Mouse (Mus musculus) midbrain, embryonic 15.5 days (tissue): Measurements from ENCODE around the gene Olfr641. TPM values are rescaled to one million over a fixed set of nuclear protein-coding genes. Genes with fewer than 3 reads are reported as not detected.

ENCODE experiments used
- ATAC-seq: fragments of 200-750 bp; cut with Nextera tagmentation; replicated peaks from 2 replicates; pipeline ENCODE4 v1.8.0; 2017; ENCODE audit warnings: moderate TSS enrichment
- H3K27ac ChIP-seq: fragments of 300-500 bp; sonication (generic); 2 replicates; pipeline ENCODE4 v1.5.1; 2015; ENCODE audit warnings: mild to moderate bottlenecking, inconsistent platforms
- H3K27me3 ChIP-seq: fragments of 300-500 bp; sonication (generic); replicated peaks from 2 replicates; pipeline ENCODE4 v1.6.1; 2015; ENCODE audit warnings: inconsistent platforms
- H3K36me3 ChIP-seq: fragments of 300-500 bp; sonication (generic); replicated peaks from 2 replicates; pipeline ENCODE4 v1.6.1; 2015; ENCODE audit warnings: inconsistent platforms
- H3K4me1 ChIP-seq: fragments of 300-500 bp; sonication (generic); 2 replicates; pipeline ENCODE4 v1.6.1; 2015; ENCODE audit warnings: inconsistent platforms
- H3K4me2 ChIP-seq: fragments of 300-500 bp; sonication (generic); 2 replicates; pipeline ENCODE4 v1.6.1; 2015; ENCODE audit warnings: inconsistent platforms, mild to moderate bottlenecking, moderate library complexity
- H3K4me3 ChIP-seq: fragments of 300-500 bp; sonication (generic); 2 replicates; pipeline ENCODE4 v1.5.1; 2015; ENCODE audit warnings: mild to moderate bottlenecking, inconsistent platforms
- H3K9ac ChIP-seq: fragments of 300-500 bp; sonication (generic); 2 replicates; pipeline ENCODE4 v1.6.1; 2015; ENCODE audit warnings: mild to moderate bottlenecking, inconsistent platforms
- H3K9me3 ChIP-seq: fragments of 300-500 bp; sonication (generic); 2 replicates; pipeline ENCODE4 v1.6.1; 2016; ENCODE audit warnings: inconsistent platforms
- WGBS: fragments of 180-500 bp; shearing (Covaris S2); methylation state at CpG from one replicate; pipeline ENCODE4 v1.1.7; 2015; ENCODE audit warnings: mixed read lengths; 5-methylcytosine and 5-hydroxymethylcytosine counted together
- polyA plus RNA-seq: library from polyadenylated mRNA; unstranded; fragments of >200 nt; fragmentation: Nextera tagmentation; extraction: Ambion mirVana; gene quantifications from 2 replicates; pipeline ENCODE4 v1.2.1, GENCODE M21; 2015

Gene Olfr641
- polyA plus RNA-seq, 1 experiment from 2014 or later = not detected

DNA sequence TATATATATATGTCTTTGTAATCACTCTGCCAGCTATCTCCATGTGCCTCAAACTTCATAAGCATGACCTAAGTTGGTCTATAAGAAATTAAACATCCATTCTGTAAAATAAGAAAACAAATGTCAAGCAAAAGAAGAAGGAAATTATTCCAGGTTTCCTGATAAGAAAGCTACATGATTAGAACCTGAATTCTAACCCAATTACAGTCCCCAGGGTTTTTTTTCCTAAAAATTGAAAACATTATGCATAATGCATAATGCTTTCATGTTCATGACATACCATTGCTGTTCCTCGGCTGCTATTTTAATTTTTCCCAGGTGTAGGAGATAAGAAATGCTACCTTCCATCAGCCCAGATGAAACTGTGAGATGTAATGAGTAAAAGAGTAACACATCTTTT lies 50.1 kb downstream of the Olfr641 start, which contains the start of gene Olfr645:
Gene Olfr645, minus strand, starts transcription at position 101 of the 400 bp plus-strand sequence.
- Histone ChIP-seq H3K27me3 (no peaks in the 10 kb centered on the region), H3K9me3 (no peaks in the 10 kb centered on the region), H3K36me3 (no peaks in the 10 kb centered on the region), H3K27ac (no peak within 1 kb of the TSS), H3K4me2 (no peak within 1 kb of the TSS), H3K9ac (no peak within 1 kb of the TSS), H3K4me1 (no peaks in the 10 kb centered on the region), H3K4me3 (no peak within 1 kb of the TSS)
- ATAC-seq = no peak
- 84% methylated on average over 1 of the region's 1 CpGs for WGBS

Other genes starting within 250 kb of the Olfr641 start
- gene Olfr67, start 243.6 kb upstream of the Olfr641 start, polyA plus RNA-seq = not detected in 2 replicates
- 1,363 and 1,680 TPM in 2 replicates for gene Hbb-bt, start 221.4 kb upstream of the Olfr641 start, polyA plus RNA-seq
- gene Hbb-bs, start 207.3 kb upstream of the Olfr641 start, polyA plus RNA-seq = 4,007 and 5,156 TPM in 2 replicates
- gene Hbb-bh2, start 194.9 kb upstream of the Olfr641 start, polyA plus RNA-seq = not detected in 2 replicates
- gene Hbb-bh1, start 192.3 kb upstream of the Olfr641 start, polyA plus RNA-seq = 1.8 and 2.5 TPM in 2 replicates
- 155 and 221 TPM in 2 replicates for gene Hbb-y, start 182.2 kb upstream of the Olfr641 start, polyA plus RNA-seq
- not detected in 2 replicates for gene Olfr66, start 149.2 kb upstream of the Olfr641 start, polyA plus RNA-seq
- gene Olfr64, start 141.0 kb upstream of the Olfr641 start, polyA plus RNA-seq = not detected in 2 replicates
- gene Olfr65, start 132.0 kb upstream of the Olfr641 start, polyA plus RNA-seq = not detected in 2 replicates
- gene Olfr631, start 106.6 kb upstream of the Olfr641 start, polyA plus RNA-seq = not detected in 2 replicates
- not detected in 2 replicates for gene Olfr632, start 101.1 kb upstream of the Olfr641 start, polyA plus RNA-seq
- not detected in 2 replicates for gene Olfr633, start 91.0 kb upstream of the Olfr641 start, polyA plus RNA-seq
- gene Olfr635, start 64.3 kb upstream of the Olfr641 start, polyA plus RNA-seq = 0.01 and 0.03 TPM in 2 replicates
- gene Olfr638, start 36.7 kb upstream of the Olfr641 start, polyA plus RNA-seq = not detected in 2 replicates
- gene Olfr639, start 18.1 kb upstream of the Olfr641 start, polyA plus RNA-seq = 0.04 TPM in 1 of 2 replicates, not detected in the other
- gene Olfr640, start 9.9 kb upstream of the Olfr641 start, polyA plus RNA-seq = not detected in 2 replicates
- gene Olfr642, start 17.2 kb downstream of the Olfr641 start, polyA plus RNA-seq = not detected in 2 replicates
- gene 4930516K23Rik, start 26.0 kb downstream of the Olfr641 start, polyA plus RNA-seq = not detected in 2 replicates
- not detected in 2 replicates for gene Olfr644, start 36.4 kb downstream of the Olfr641 start, polyA plus RNA-seq
- gene Olfr645, start 50.0 kb downstream of the Olfr641 start, polyA plus RNA-seq = not detected in 2 replicates
- not detected in 2 replicates for gene Olfr646, start 69.4 kb downstream of the Olfr641 start, polyA plus RNA-seq
- gene Ubqln5, start 94.4 kb downstream of the Olfr641 start, polyA plus RNA-seq = not detected in 2 replicates
- not detected in 2 replicates for gene Olfr643, start 102.0 kb downstream of the Olfr641 start, polyA plus RNA-seq
- not detected in 2 replicates for gene Ubqln3, start 107.8 kb downstream of the Olfr641 start, polyA plus RNA-seq
- gene Ubqlnl, start 115.1 kb downstream of the Olfr641 start, polyA plus RNA-seq = not detected in 2 replicates
- gene Olfm5, start 129.4 kb downstream of the Olfr641 start, polyA plus RNA-seq = not detected in 2 replicates
- gene Olfr648, start 147.9 kb downstream of the Olfr641 start, polyA plus RNA-seq = 0.38 and 0.56 TPM in 2 replicates
- not detected in 2 replicates for gene Olfr649, start 160.5 kb downstream of the Olfr641 start, polyA plus RNA-seq
- 0.24 and 0.31 TPM in 2 replicates for gene Trim6, start 183.3 kb downstream of the Olfr641 start, polyA plus RNA-seq
- 0.94 and 1.2 TPM in 2 replicates for gene Trim34a, start 209.0 kb downstream of the Olfr641 start, polyA plus RNA-seq